Mouse (Mus musculus) olfactory bulb, adult 2 months (tissue): Measurements from ENCODE around the gene Fktn. TPM values are rescaled to one million over a fixed set of nuclear protein-coding genes. Genes with fewer than 3 reads are reported as not detected.

Experiments used
- H3K27ac ChIP-seq: fragments of 200-500 bp; 2 replicates; pipeline ENCODE4 v1.5.1; 2012; ENCODE audit warnings: low read depth, low read length; ENCODE audit not compliant: insufficient read depth
- H3K4me1 ChIP-seq: fragments of 200-500 bp; 2 replicates; pipeline ENCODE4 v1.6.1; 2012; ENCODE audit warnings: low read length; ENCODE audit not compliant: control insufficient read depth, insufficient read depth
- H3K4me3 ChIP-seq: fragments of 200-500 bp; 2 replicates; pipeline ENCODE4 v1.5.1; 2012; ENCODE audit warnings: mild to moderate bottlenecking, low read depth, low read length, moderate library complexity; ENCODE audit not compliant: insufficient read depth
- CTCF ChIP-seq: fragments of 200-500 bp; IDR thresholded peaks from 2 replicates; pipeline ENCODE4 v1.5.1; 2012; ENCODE audit warnings: low read depth, mild to moderate bottlenecking, low read length, moderate library complexity; ENCODE audit not compliant: insufficient read depth
- POLR2A ChIP-seq: fragments of 200-500 bp; IDR thresholded peaks from 2 replicates; pipeline ENCODE4 v1.6.1; 2012; ENCODE audit warnings: mild to moderate bottlenecking, low read depth, low read length, moderate library complexity; ENCODE audit not compliant: insufficient read depth
- WGBS: fragments of 180-500 bp; shearing (Covaris S2); methylation state at CpG from one replicate; pipeline ENCODE4 v1.1.7; 2018; 5-methylcytosine and 5-hydroxymethylcytosine counted together
- polyA plus RNA-seq: library from polyadenylated mRNA; stranded (reverse); fragments of >200 nt; gene quantifications from 2 replicates; pipeline ENCODE4 v1.2.4, GENCODE M21; 2012; ENCODE audit warnings: low replicate concordance; ENCODE audit not compliant: missing spikeins, insufficient read depth, insufficient read length

Fktn gene
- polyA plus RNA-seq, 1 experiment: not detected

- no peak overlapping the region for H3K27ac ChIP-seq
- TF ChIP-seq POLR2A (no peak), CTCF (no peak)
- 75% methylated on average over 5 of the region's 5 CpGs for WGBS
Observed at GRCm38 (mm10) chr4:53818320-53818719, 104.5 kb downstream of the Fktn start.

GRCm38 (mm10) chr4:53823697-53824096 is 109.9 kb downstream of the Fktn start:
- Histone ChIP-seq H3K27ac (no peak overlapping the region), H3K4me1 (no peaks in the 10 kb centered on the region), H3K4me3 (no peak overlapping the region)
- TF ChIP-seq POLR2A: no peak
- no peak for TF ChIP-seq CTCF
- 52% methylated on average over 6 of the region's 6 CpGs for WGBS

More at GRCm38 (mm10) chr4:53818320-53818719, 104.5 kb downstream of the Fktn start:
- Histone ChIP-seq H3K4me1 (no peaks in the 10 kb centered on the region), H3K4me3 (no peak overlapping the region)

- no peak overlapping the region for H3K27ac ChIP-seq
- TF ChIP-seq CTCF (no peak), POLR2A (no peak)
- no peaks in the 10 kb centered on the region for H3K4me1 ChIP-seq
- no peak overlapping the region for H3K4me3 ChIP-seq
- WGBS: 66% methylated on average over 4 of the region's 4 CpGs
Observed at GRCm38 (mm10) chr4:53824831-53825230, 111.0 kb downstream of the Fktn start.

- Histone ChIP-seq H3K4me3 (peak within 1 kb of the TSS; percentile 94), H3K4me1 (no peaks in the 10 kb centered on the region), H3K27ac (0 out of 2 replicates have a peak within 1 kb of the TSS, but pooled peaks have one; percentile 19)
- 0 out of 2 replicates have a peak, but pooled peaks have one; percentile 13 for TF ChIP-seq CTCF
- TF ChIP-seq POLR2A: peak; percentile 73; the same call in 1 of the 2 replicates
- 1% methylated on average over 53 of the region's 55 CpGs for WGBS
Observed at GRCm38 (mm10) chr4:53825821-53826605, 112.2 kb downstream of the Fktn start, which contains the start of gene Tmem38b. Gene Tmem38b (plus strand): TSS chr4:53826045.

- H3K27ac ChIP-seq: no peak overlapping the region
- 6% methylated on average over 11 of the region's 11 CpGs for WGBS
- H3K4me1 ChIP-seq: no peaks in the 10 kb centered on the region
- no peak overlapping the region; the same call in 1 of the 2 replicates for H3K4me3 ChIP-seq
- TF ChIP-seq CTCF: no peak
- TF ChIP-seq POLR2A: no peak
Observed at GRCm38 (mm10) chr4:53826641-53827248, 112.9 kb downstream of the Fktn start.

Other genes starting within 250 kb of the Fktn start
- gene Fsd1l, start 82.5 kb upstream of the Fktn start, polyA plus RNA-seq: not detected in 2 replicates
- gene Tal2, start 65.7 kb downstream of the Fktn start, polyA plus RNA-seq: not detected in 2 replicates
- not detected in 2 replicates for gene Tmem38b, start 112.0 kb downstream of the Fktn start, polyA plus RNA-seq